Mouse (Mus musculus) thymus, postnatal 14 days (tissue): ENCODE results near the gene Pdcd7.

ENCODE experiments used
- DNase-seq: peaks from one replicate; pipeline ENCODE4 v3.0.0; 2021

Pdcd7 gene

GRCm38 (mm10) chr9:65399934-65400333, 54.0 kb downstream of the Pdcd7 start:
- DNase-seq, result no peak

- DNase-seq, result no peak
These were observed 58.7 kb downstream of the Pdcd7 start for GRCm38 (mm10) chr9:65404331-65405183.

GRCm38 (mm10) chr9:65405184-65405449, 59.2 kb downstream of the Pdcd7 start:
- no peak for DNase-seq

- DNase-seq, result no peak
These were observed 61.4 kb downstream of the Pdcd7 start for GRCm38 (mm10) chr9:65407327-65407726.

- no peak for DNase-seq
These were observed 62.0 kb downstream of the Pdcd7 start for GRCm38 (mm10) chr9:65407861-65408260.

- DNase-seq, result no peak
These were observed 63.0 kb downstream of the Pdcd7 start for GRCm38 (mm10) chr9:65408871-65409295.
